Mouse (Mus musculus) hindbrain, embryonic 16.5 days (tissue): ENCODE data around the gene Eva1c. TPM values are rescaled to one million over a fixed set of nuclear protein-coding genes. Genes with fewer than 3 reads are reported as not detected.

Source experiments
- ATAC-seq: fragments of 200-750 bp; cut with Nextera tagmentation; 2 replicates; pipeline ENCODE4 v1.8.0; 2017; ENCODE audit warnings: moderate TSS enrichment, moderate library complexity
- H3K27ac ChIP-seq: fragments of 300-500 bp; sonication (generic); 2 replicates; pipeline ENCODE4 v1.5.1; 2014; ENCODE audit warnings: low read depth, mild to moderate bottlenecking, control low read depth, low read length, moderate library complexity
- H3K27me3 ChIP-seq: fragments of 300-500 bp; sonication (generic); replicated peaks from 2 replicates; pipeline ENCODE4 v1.6.1; 2014; ENCODE audit warnings: low read length; ENCODE audit not compliant: control insufficient read depth, insufficient read depth
- H3K36me3 ChIP-seq: fragments of 300-500 bp; sonication (generic); 2 replicates; pipeline ENCODE4 v1.6.1; 2014; ENCODE audit warnings: mild to moderate bottlenecking, low read length, moderate library complexity, mixed read lengths; ENCODE audit not compliant: control insufficient read depth, insufficient read depth
- H3K4me1 ChIP-seq: fragments of 300-500 bp; sonication (generic); 2 replicates; pipeline ENCODE4 v1.6.1; 2014; ENCODE audit warnings: low read depth, low read length; ENCODE audit not compliant: control insufficient read depth, insufficient read depth
- H3K4me2 ChIP-seq: fragments of 300-500 bp; sonication (generic); 2 replicates; pipeline ENCODE4 v1.6.1; 2014; ENCODE audit warnings: mild to moderate bottlenecking, low read length, control low read depth, moderate library complexity
- H3K4me3 ChIP-seq: fragments of 300-500 bp; sonication (generic); 2 replicates; pipeline ENCODE4 v1.5.1; 2014; ENCODE audit warnings: mild to moderate bottlenecking, low read length, control low read depth, moderate library complexity
- H3K9ac ChIP-seq: fragments of 300-500 bp; sonication (generic); 2 replicates; pipeline ENCODE4 v1.6.1; 2014; ENCODE audit warnings: low read depth, mild to moderate bottlenecking, control low read depth, low read length, moderate library complexity
- H3K9me3 ChIP-seq: fragments of 300-500 bp; sonication (generic); 2 replicates; pipeline ENCODE4 v1.6.1; 2014; ENCODE audit warnings: mild to moderate bottlenecking, low read length, moderate library complexity; ENCODE audit not compliant: control insufficient read depth
- WGBS: fragments of 180-500 bp; shearing (Covaris S2); extraction: QIAGEN DNeasy Blood & Tissue Kit; methylation state at CpG from one replicate; pipeline ENCODE4 v1.1.7; 2014; 5-methylcytosine and 5-hydroxymethylcytosine counted together
- polyA plus RNA-seq: library from polyadenylated mRNA; unstranded; fragments of >200 nt; fragmentation: Nextera tagmentation; extraction: Ambion mirVana; gene quantifications from 2 replicates; pipeline ENCODE4 v1.2.1, GENCODE M21; 2015

The Eva1c gene
- polyA plus RNA-seq, 1 experiment from 2014 or later = 4.4 TPM

- Histone ChIP-seq H3K4me2 (no peak overlapping the region), H3K9me3 (no peaks in the 10 kb centered on the region), H3K27ac (no peak overlapping the region), H3K27me3 (no peaks in the 10 kb centered on the region), H3K4me1 (peaks cover 3% of the 10 kb centered on the region; the same call in 1 of the 2 replicates), H3K4me3 (no peak overlapping the region), H3K9ac (no peak overlapping the region), H3K36me3 (no peaks in the 10 kb centered on the region)
- ATAC-seq = no peak; the same call in 1 of the 2 replicates
- 25% methylated on average over 7 of the region's 7 CpGs for WGBS
These were observed 41.6 kb downstream of the Eva1c start for GRCm38 (mm10) chr16:90868129-90868528.

DNA sequence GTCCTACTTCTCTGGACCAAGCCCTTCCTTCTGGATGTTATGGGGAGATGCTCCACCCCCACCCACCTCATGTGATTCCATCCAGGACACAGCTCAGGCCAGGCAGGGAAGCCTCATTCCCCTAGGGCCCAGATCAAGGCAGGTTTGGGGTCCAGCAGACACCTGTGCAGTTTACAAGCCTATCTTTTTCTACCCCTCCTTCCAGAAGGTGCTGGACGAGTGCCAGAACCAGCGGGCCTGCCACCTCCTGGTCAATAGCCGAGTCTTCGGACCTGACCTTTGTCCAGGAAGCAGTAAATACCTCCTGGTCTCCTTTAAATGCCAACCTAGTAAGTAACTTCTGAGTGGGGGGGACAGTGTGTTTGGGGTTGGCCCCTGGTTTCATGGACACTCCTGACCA is 42.8 kb downstream of the Eva1c start:
- Histone ChIP-seq H3K9ac (no peak overlapping the region), H3K36me3 (no peaks in the 10 kb centered on the region), H3K4me2 (no peak overlapping the region), H3K27ac (no peak overlapping the region), H3K27me3 (no peaks in the 10 kb centered on the region), H3K9me3 (no peaks in the 10 kb centered on the region), H3K4me1 (no peaks in the 10 kb centered on the region; the same call in 1 of the 2 replicates), H3K4me3 (no peak overlapping the region)
- no peak for ATAC-seq
- 95% methylated on average over 4 of the region's 4 CpGs for WGBS

DNA sequence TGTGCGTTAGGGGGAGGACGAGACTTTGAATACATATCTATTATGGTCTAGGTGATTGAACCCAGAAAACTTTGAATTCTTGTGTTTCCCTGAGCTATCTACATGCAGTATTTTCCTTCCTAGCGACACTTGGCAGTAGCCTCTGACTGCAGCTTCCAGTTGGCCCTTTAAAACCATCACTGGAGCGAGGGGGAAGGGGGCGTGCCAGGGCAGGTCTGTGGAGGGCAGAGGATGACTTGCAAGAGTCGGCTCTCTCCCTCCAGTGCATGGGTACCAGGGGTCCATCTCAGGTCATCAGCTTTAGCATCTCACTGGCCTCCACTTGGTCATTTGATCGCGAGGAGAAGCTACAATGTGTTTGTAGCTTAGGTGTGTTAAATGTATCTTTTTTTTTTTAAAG is 46.4 kb downstream of the Eva1c start:
- Histone ChIP-seq H3K9me3 (no peaks in the 10 kb centered on the region), H3K27ac (no peak overlapping the region), H3K4me1 (no peaks in the 10 kb centered on the region), H3K36me3 (no peaks in the 10 kb centered on the region), H3K4me2 (no peak overlapping the region), H3K27me3 (no peaks in the 10 kb centered on the region), H3K4me3 (no peak overlapping the region), H3K9ac (no peak overlapping the region)
- no peak for ATAC-seq
- WGBS = 66% methylated on average over 8 of the region's 8 CpGs

GRCm38 (mm10) chr16:90874536-90874935 is 48.0 kb downstream of the Eva1c start:
- Histone ChIP-seq H3K9ac (no peak overlapping the region), H3K27me3 (no peaks in the 10 kb centered on the region), H3K27ac (no peak overlapping the region), H3K4me1 (no peaks in the 10 kb centered on the region), H3K36me3 (no peaks in the 10 kb centered on the region), H3K9me3 (no peaks in the 10 kb centered on the region), H3K4me2 (no peak overlapping the region), H3K4me3 (no peak overlapping the region)
- no peak for ATAC-seq
- 53% methylated on average over 5 of the region's 5 CpGs for WGBS

- Histone ChIP-seq H3K9ac (no peak overlapping the region), H3K4me3 (no peak overlapping the region), H3K27ac (no peak overlapping the region), H3K4me1 (peaks cover 3% of the 10 kb centered on the region; the same call in 1 of the 2 replicates), H3K4me2 (no peak overlapping the region), H3K27me3 (no peaks in the 10 kb centered on the region), H3K9me3 (no peaks in the 10 kb centered on the region), H3K36me3 (no peaks in the 10 kb centered on the region)
- 90% methylated on average over 3 of the region's 3 CpGs for WGBS
- ATAC-seq = no peak
These were observed 51.8 kb downstream of the Eva1c start for GRCm38 (mm10) chr16:90878135-90878860.

- no peaks in the 10 kb centered on the region for H3K27me3 ChIP-seq
- H3K4me1 ChIP-seq = peaks cover 6% of the 10 kb centered on the region; the same call in 1 of the 2 replicates
- H3K27ac ChIP-seq = 0 out of 2 replicates have a peak overlapping the region, but pooled peaks have one; percentile 27
- no peaks in the 10 kb centered on the region for H3K36me3 ChIP-seq
- H3K9ac ChIP-seq = no peak overlapping the region
- H3K4me2 ChIP-seq = no peak overlapping the region
- H3K9me3 ChIP-seq = no peaks in the 10 kb centered on the region
- peak; percentile 60; the same call in 1 of the 2 replicates for ATAC-seq
- WGBS = 57% methylated on average over 8 of the region's 8 CpGs
- H3K4me3 ChIP-seq = no peak overlapping the region
These were observed 56.0 kb downstream of the Eva1c start for GRCm38 (mm10) chr16:90882501-90882977.

DNA sequence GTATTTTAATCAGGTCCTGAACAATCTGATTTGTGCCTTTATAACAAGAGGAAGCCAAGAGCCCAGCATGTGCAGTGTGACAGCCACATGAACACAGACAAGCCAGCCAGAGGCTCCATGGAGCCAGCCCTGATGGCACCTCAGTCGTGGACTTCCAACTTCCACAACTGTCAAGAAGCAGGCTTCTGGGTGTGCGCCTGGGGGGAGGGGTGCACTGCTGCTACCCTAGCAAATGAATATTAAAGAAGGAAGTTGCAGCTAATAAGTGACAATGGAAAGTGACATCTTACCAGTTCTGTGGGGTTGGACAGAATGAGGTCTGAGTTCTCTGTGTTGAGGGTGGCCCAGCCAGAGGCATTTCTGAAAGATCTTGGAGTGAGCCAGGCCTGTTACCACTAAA is 58.8 kb downstream of the Eva1c start:
- 84% methylated on average over 2 of the region's 2 CpGs for WGBS
- ATAC-seq = no peak

GRCm38 (mm10) chr16:90885781-90886565 is 59.5 kb downstream of the Eva1c start:
- Histone ChIP-seq H3K27ac (no peak overlapping the region), H3K36me3 (no peaks in the 10 kb centered on the region), H3K4me2 (no peak overlapping the region), H3K4me3 (no peak overlapping the region), H3K4me1 (peaks cover 6% of the 10 kb centered on the region; the same call in 1 of the 2 replicates), H3K9ac (no peak overlapping the region), H3K27me3 (no peaks in the 10 kb centered on the region), H3K9me3 (no peaks in the 10 kb centered on the region)
- no peak for ATAC-seq
- 83% methylated on average over 9 of the region's 9 CpGs for WGBS

More for the DNA sequence above, 58.8 kb downstream of the Eva1c start:
- Histone ChIP-seq H3K27me3 (no peaks in the 10 kb centered on the region), H3K27ac (no peak overlapping the region), H3K36me3 (no peaks in the 10 kb centered on the region), H3K4me1 (peaks cover 6% of the 10 kb centered on the region; the same call in 1 of the 2 replicates), H3K9ac (no peak overlapping the region), H3K9me3 (no peaks in the 10 kb centered on the region), H3K4me2 (no peak overlapping the region), H3K4me3 (no peak overlapping the region)

GRCm38 (mm10) chr16:90890683-90891082 is 64.2 kb downstream of the Eva1c start:
- no peaks in the 10 kb centered on the region for H3K9me3 ChIP-seq
- no peak overlapping the region for H3K9ac ChIP-seq
- no peak overlapping the region for H3K4me3 ChIP-seq
- no peak overlapping the region for H3K27ac ChIP-seq
- H3K4me1 ChIP-seq = peaks cover 4% of the 10 kb centered on the region
- no peak for ATAC-seq
- no peak overlapping the region for H3K4me2 ChIP-seq
- 87% methylated on average over 9 of the region's 9 CpGs for WGBS
- no peaks in the 10 kb centered on the region for H3K36me3 ChIP-seq
- H3K27me3 ChIP-seq = no peaks in the 10 kb centered on the region
